Mouse (Mus musculus): ENCODE data around the gene Vpreb3. TPM values are rescaled to one million over a fixed set of nuclear protein-coding genes. Genes with fewer than 3 reads are reported as not detected.

Vpreb3 gene
- 0.35 and 0.64 TPM in 2 replicates for polyA plus RNA-seq (2015; fragmentation: Nextera tagmentation; extraction: Ambion mirVana)

DNA sequence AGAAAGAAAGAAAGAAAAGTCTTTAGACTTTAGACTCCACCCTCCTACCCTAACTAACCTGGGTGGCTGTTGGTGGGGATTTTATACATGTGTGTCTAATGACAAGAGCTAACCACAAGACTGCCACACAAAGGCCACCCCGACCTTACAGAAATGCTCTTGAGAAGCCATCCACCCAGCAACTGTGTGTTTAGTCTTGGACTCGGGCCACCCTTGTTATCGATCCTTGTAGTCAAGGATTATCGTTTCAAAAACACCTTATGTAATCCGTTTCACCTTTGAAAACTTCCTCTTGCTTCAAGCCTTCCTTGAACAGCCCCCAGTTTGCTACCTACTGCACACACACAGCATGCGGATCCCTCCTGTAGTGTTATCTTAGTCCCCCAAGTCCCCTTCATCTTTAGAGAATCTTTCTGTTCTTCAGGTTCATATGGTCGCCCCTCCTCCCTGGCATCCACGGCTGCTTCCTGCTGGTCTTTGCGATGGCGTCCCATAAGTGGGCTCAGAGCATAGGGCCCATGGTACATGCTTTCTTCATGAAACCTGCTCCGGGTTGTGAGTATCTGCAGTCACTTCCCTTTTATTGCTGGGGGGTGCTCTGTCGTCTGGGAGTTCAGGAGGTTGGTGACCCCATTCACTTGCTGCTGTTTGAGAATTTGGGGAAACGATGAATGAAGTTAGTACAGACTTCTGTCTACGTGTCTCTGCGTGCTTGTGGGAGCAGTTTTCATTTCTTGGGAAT, at the start of gene Vpreb3:
TSS of gene Vpreb3 (plus strand) at position 322 of the 742 bp plus-strand sequence.
- Histone ChIP-seq H3K9me3 (ENCODE audit: control insufficient read depth, low read length) (no peaks in the 10 kb centered on the region), H3K27me3 (replicated peaks; ENCODE audit: control insufficient read depth, insufficient read depth, low read length) (no peaks in the 10 kb centered on the region), H3K27ac (ENCODE audit: low read depth, low read length) (no peak within 1 kb of the TSS), H3K9ac (ENCODE audit: low read depth, low read length) (no peak within 1 kb of the TSS), H3K4me2 (ENCODE audit: low read length) (no peak within 1 kb of the TSS; the same call in 1 of the 2 replicates), H3K4me3 (ENCODE audit: low read length) (no peak within 1 kb of the TSS), H3K36me3 (ENCODE audit: control insufficient read depth, insufficient read depth, low read length) (no peaks in the 10 kb centered on the region), H3K4me1 (ENCODE audit: control insufficient read depth, insufficient read depth, low read depth, low read length) (peaks cover 2% of the 10 kb centered on the region; the same call in 1 of the 2 replicates)
- no peak for ATAC-seq
- 83% methylated on average over 15 of the region's 15 CpGs for WGBS

GRCm38 (mm10) chr10:75893089-75893750, 49.6 kb upstream of the Vpreb3 start, which contains the start of gene Derl3:
TSS of gene Derl3 (plus strand) at chr10:75893413.
- peak within 1 kb of the TSS; percentile 92 for H3K4me2 ChIP-seq (ENCODE audit: low read length)
- peak within 1 kb of the TSS; percentile 60 for H3K9ac ChIP-seq (ENCODE audit: low read depth, low read length)
- no peaks in the 10 kb centered on the region for H3K27me3 ChIP-seq (replicated peaks; ENCODE audit: control insufficient read depth, insufficient read depth, low read length)
- peaks cover 6% of the 10 kb centered on the region for H3K4me1 ChIP-seq (ENCODE audit: control insufficient read depth, insufficient read depth, low read depth, low read length)
- 2% methylated on average over 45 of the region's 51 CpGs for WGBS
- H3K4me3 ChIP-seq (ENCODE audit: low read length), result peak within 1 kb of the TSS; percentile 46
- no peaks in the 10 kb centered on the region for H3K9me3 ChIP-seq (ENCODE audit: control insufficient read depth, low read length)
- peak; percentile 99 for ATAC-seq
- 0 out of 2 replicates have a peak within 1 kb of the TSS, but pooled peaks have one; percentile 36 for H3K27ac ChIP-seq (ENCODE audit: low read depth, low read length)
- peaks cover 22% of the 10 kb centered on the region for H3K36me3 ChIP-seq (ENCODE audit: control insufficient read depth, insufficient read depth, low read length)

DNA sequence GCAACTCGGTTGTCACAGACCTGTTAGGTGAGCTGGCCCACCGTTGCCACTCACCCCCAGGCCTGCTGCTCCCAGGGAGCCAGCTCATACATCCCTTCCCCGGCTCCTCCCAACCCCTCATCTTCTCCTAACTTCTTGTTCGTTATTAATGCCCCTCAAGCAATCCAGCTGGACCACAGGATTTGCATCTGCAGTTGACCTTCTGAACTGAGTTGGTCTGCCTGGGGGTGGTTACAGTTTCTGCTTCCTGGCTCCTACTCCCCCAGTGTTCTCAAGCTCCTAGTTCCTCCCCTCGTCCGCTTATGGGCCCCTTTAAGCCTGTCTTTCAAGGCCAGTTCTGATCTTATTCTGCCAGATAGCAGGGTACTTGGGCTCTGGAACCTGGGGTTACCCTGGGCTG, 48.3 kb upstream of the Vpreb3 start:
- no peak overlapping the region for H3K27ac ChIP-seq (ENCODE audit: low read depth, low read length)
- WGBS, result 77% methylated on average over 6 of the region's 6 CpGs
- H3K9me3 ChIP-seq (ENCODE audit: control insufficient read depth, low read length), result no peaks in the 10 kb centered on the region
- H3K4me2 ChIP-seq (ENCODE audit: low read length), result no peak overlapping the region
- H3K9ac ChIP-seq (ENCODE audit: low read depth, low read length), result no peak overlapping the region
- ATAC-seq, result no peak
- H3K4me1 ChIP-seq (ENCODE audit: control insufficient read depth, insufficient read depth, low read depth, low read length), result peaks cover 6% of the 10 kb centered on the region
- H3K4me3 ChIP-seq (ENCODE audit: low read length), result no peak overlapping the region
- peaks cover 26% of the 10 kb centered on the region for H3K36me3 ChIP-seq (ENCODE audit: control insufficient read depth, insufficient read depth, low read length)
- no peaks in the 10 kb centered on the region for H3K27me3 ChIP-seq (replicated peaks; ENCODE audit: control insufficient read depth, insufficient read depth, low read length)

GRCm38 (mm10) chr10:75895730-75896129, 47.1 kb upstream of the Vpreb3 start:
- peaks cover 29% of the 10 kb centered on the region for H3K36me3 ChIP-seq (ENCODE audit: control insufficient read depth, insufficient read depth, low read length)
- 95% methylated on average over 5 of the region's 5 CpGs for WGBS

DNA sequence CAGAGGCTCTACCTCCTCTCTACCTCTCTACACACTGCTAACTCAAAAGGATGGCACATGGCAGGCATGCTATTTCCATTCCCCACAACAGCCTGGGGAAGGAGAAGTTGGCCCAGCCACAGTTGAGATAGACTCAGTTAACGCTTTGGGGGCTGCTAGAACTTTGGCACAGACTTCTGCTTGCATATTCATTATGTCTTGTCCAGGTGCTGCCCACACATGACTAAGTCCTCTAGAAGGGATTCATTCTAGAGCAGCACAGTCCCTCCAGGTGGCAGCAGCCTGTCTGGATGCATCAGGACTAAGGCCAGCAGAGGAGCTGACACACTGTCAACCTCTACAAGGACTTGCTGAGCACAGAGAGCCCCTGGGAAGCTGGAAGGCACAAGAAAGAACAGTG, 46.6 kb upstream of the Vpreb3 start:
- Histone ChIP-seq H3K27me3 (replicated peaks; ENCODE audit: control insufficient read depth, insufficient read depth, low read length) (no peaks in the 10 kb centered on the region), H3K4me2 (ENCODE audit: low read length) (no peak overlapping the region), H3K27ac (ENCODE audit: low read depth, low read length) (no peak overlapping the region), H3K4me1 (ENCODE audit: control insufficient read depth, insufficient read depth, low read depth, low read length) (peaks cover 6% of the 10 kb centered on the region), H3K36me3 (ENCODE audit: control insufficient read depth, insufficient read depth, low read length) (peaks cover 30% of the 10 kb centered on the region), H3K4me3 (ENCODE audit: low read length) (no peak overlapping the region), H3K9ac (ENCODE audit: low read depth, low read length) (no peak overlapping the region), H3K9me3 (ENCODE audit: control insufficient read depth, low read length) (no peaks in the 10 kb centered on the region)
- no peak for ATAC-seq
- WGBS, result 88% methylated on average over 1 of the region's 1 CpGs

More at GRCm38 (mm10) chr10:75895730-75896129, 47.1 kb upstream of the Vpreb3 start:
- no peak overlapping the region for H3K9ac ChIP-seq (ENCODE audit: low read depth, low read length)
- H3K27ac ChIP-seq (ENCODE audit: low read depth, low read length), result no peak overlapping the region
- H3K4me2 ChIP-seq (ENCODE audit: low read length), result no peak overlapping the region
- H3K27me3 ChIP-seq (replicated peaks; ENCODE audit: control insufficient read depth, insufficient read depth, low read length), result no peaks in the 10 kb centered on the region
- no peak for ATAC-seq
- no peaks in the 10 kb centered on the region for H3K9me3 ChIP-seq (ENCODE audit: control insufficient read depth, low read length)
- peaks cover 6% of the 10 kb centered on the region for H3K4me1 ChIP-seq (ENCODE audit: control insufficient read depth, insufficient read depth, low read depth, low read length)
- H3K4me3 ChIP-seq (ENCODE audit: low read length), result no peak overlapping the region

DNA sequence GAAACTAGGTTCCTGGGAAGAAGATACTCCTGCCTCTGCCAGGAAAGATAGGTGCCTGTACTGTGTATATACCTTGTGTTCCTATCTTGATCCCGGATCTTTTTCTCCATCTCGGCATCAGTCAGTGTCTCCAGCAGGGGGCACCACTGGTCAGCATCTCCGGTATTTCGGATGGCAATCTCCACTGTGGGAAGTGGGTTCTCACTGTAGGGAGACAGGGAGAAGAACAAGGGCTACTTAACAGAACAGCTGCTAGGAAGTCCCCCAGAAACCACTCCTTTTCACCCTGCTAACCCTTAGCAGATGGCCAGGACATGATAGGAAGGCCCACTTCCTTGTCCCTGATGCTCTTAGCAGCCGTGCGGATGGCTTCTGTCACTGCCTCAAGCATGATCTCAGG, 45.5 kb upstream of the Vpreb3 start:
- ATAC-seq, result no peak
- peaks cover 6% of the 10 kb centered on the region for H3K4me1 ChIP-seq (ENCODE audit: control insufficient read depth, insufficient read depth, low read depth, low read length)
- no peak overlapping the region for H3K4me2 ChIP-seq (ENCODE audit: low read length)
- H3K36me3 ChIP-seq (ENCODE audit: control insufficient read depth, insufficient read depth, low read length), result peaks cover 36% of the 10 kb centered on the region
- H3K27ac ChIP-seq (ENCODE audit: low read depth, low read length), result no peak overlapping the region
- no peak overlapping the region for H3K9ac ChIP-seq (ENCODE audit: low read depth, low read length)
- H3K27me3 ChIP-seq (replicated peaks; ENCODE audit: control insufficient read depth, insufficient read depth, low read length), result no peaks in the 10 kb centered on the region
- no peaks in the 10 kb centered on the region for H3K9me3 ChIP-seq (ENCODE audit: control insufficient read depth, low read length)
- 35% methylated on average over 6 of the region's 6 CpGs for WGBS
- H3K4me3 ChIP-seq (ENCODE audit: low read length), result no peak overlapping the region

DNA sequence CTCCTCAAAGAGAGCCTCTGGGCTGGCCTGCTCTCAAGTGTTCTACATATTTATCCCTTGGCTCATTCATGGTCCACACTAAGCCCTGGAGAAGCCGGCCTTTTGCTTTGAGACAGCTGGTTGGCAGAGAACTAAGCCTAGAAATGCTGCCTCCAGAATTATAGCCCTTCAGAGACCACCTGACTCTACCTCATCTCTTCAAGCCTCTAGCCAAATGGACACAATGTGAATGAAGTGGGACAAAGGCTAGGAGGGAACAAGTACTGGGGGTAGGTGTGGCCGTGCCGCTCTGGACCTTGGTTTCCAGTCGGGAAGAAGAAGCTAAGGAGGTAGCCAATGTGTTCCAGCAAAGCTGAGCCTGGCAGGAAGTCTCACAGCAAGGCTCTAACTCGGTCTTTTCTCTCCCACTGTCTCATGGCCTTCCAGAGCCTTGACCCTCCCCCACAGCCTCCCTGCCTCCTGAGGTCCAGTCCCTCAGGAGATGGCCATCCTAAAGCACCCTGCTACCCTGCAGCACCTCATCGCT, 44.8 kb upstream of the Vpreb3 start:
- H3K9me3 ChIP-seq (ENCODE audit: control insufficient read depth, low read length), result no peaks in the 10 kb centered on the region
- H3K9ac ChIP-seq (ENCODE audit: low read depth, low read length), result no peak overlapping the region
- 71% methylated on average over 6 of the region's 6 CpGs for WGBS
- no peaks in the 10 kb centered on the region for H3K27me3 ChIP-seq (replicated peaks; ENCODE audit: control insufficient read depth, insufficient read depth, low read length)
- H3K4me3 ChIP-seq (ENCODE audit: low read length), result no peak overlapping the region
- ATAC-seq, result no peak
- H3K36me3 ChIP-seq (ENCODE audit: control insufficient read depth, insufficient read depth, low read length), result peaks cover 43% of the 10 kb centered on the region
- no peak overlapping the region for H3K27ac ChIP-seq (ENCODE audit: low read depth, low read length)
- peaks cover 6% of the 10 kb centered on the region for H3K4me1 ChIP-seq (ENCODE audit: control insufficient read depth, insufficient read depth, low read depth, low read length)
- H3K4me2 ChIP-seq (ENCODE audit: low read length), result no peak overlapping the region

DNA sequence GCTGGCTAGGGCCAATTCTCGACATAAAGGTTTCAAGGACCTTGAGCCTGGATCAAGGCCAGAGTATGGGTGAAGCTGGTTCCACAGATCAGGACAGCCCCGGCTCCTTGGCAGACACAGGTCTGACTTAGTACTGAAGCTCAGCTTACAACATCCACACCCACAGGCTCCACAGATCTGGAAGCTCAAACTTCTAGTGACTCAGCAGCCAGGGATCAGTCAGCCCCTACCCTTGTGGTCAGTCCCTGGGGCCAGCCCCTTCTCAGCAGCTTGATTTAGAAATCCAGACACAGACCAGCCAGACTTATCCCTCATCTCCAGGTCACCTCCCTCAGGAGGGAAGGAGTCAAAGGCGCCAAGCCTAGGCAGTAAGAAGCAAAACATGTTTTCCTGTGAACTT, 44.0 kb upstream of the Vpreb3 start:
- Histone ChIP-seq H3K9me3 (ENCODE audit: control insufficient read depth, low read length) (no peaks in the 10 kb centered on the region), H3K9ac (ENCODE audit: low read depth, low read length) (no peak overlapping the region), H3K27ac (ENCODE audit: low read depth, low read length) (peak overlapping the region; percentile 67; the same call in 1 of the 2 replicates), H3K36me3 (ENCODE audit: control insufficient read depth, insufficient read depth, low read length) (peaks cover 50% of the 10 kb centered on the region), H3K4me2 (ENCODE audit: low read length) (no peak overlapping the region), H3K27me3 (replicated peaks; ENCODE audit: control insufficient read depth, insufficient read depth, low read length) (no peaks in the 10 kb centered on the region), H3K4me1 (ENCODE audit: control insufficient read depth, insufficient read depth, low read depth, low read length) (peaks cover under 1% of the 10 kb centered on the region; the same call in 1 of the 2 replicates), H3K4me3 (ENCODE audit: low read length) (no peak overlapping the region)
- 59% methylated on average over 3 of the region's 3 CpGs for WGBS
- peak; percentile 35; the same call in 1 of the 2 replicates for ATAC-seq

GRCm38 (mm10) chr10:75904391-75904790, 38.5 kb upstream of the Vpreb3 start:
- no peaks in the 10 kb centered on the region for H3K27me3 ChIP-seq (replicated peaks; ENCODE audit: control insufficient read depth, insufficient read depth, low read length)
- no peak overlapping the region for H3K4me3 ChIP-seq (ENCODE audit: low read length)
- no peaks in the 10 kb centered on the region for H3K9me3 ChIP-seq (ENCODE audit: control insufficient read depth, low read length)
- no peak overlapping the region for H3K9ac ChIP-seq (ENCODE audit: low read depth, low read length)
- H3K4me1 ChIP-seq (ENCODE audit: control insufficient read depth, insufficient read depth, low read depth, low read length), result no peaks in the 10 kb centered on the region
- peaks cover 66% of the 10 kb centered on the region for H3K36me3 ChIP-seq (ENCODE audit: control insufficient read depth, insufficient read depth, low read length)
- H3K4me2 ChIP-seq (ENCODE audit: low read length), result no peak overlapping the region
- WGBS, result 90% methylated on average over 5 of the region's 5 CpGs
- no peak overlapping the region for H3K27ac ChIP-seq (ENCODE audit: low read depth, low read length)
- no peak for ATAC-seq
